Mouse (Mus musculus): ENCODE results near the gene Rabac1. TPM values are rescaled to one million over a fixed set of nuclear protein-coding genes. Genes with fewer than 3 reads are reported as not detected.

Rabac1 gene
- polyA plus RNA-seq, 1 experiment from 2014 or later: 263 TPM

Small RNA genes within 50 kb of the gene (microRNA-seq; reads per million reads assigned to microRNA genes)
- gene Mir7046 (not detected), gene Mir7047 (not detected)

Other genes starting within 250 kb of the Rabac1 start
- gene Gm4763, start 245.8 kb downstream of the Rabac1 start, polyA plus RNA-seq (2014; fragmentation: Nextera tagmentation; extraction: Ambion mirVana): not detected in 2 replicates
- not detected in 2 replicates for gene Cd177, start 212.4 kb downstream of the Rabac1 start, polyA plus RNA-seq (2014; fragmentation: Nextera tagmentation; extraction: Ambion mirVana)
- not detected in 2 replicates for gene Ceacam10, start 195.5 kb downstream of the Rabac1 start, polyA plus RNA-seq (2014; fragmentation: Nextera tagmentation; extraction: Ambion mirVana)
- gene Gm9844, start 110.5 kb downstream of the Rabac1 start, polyA plus RNA-seq (2014; fragmentation: Nextera tagmentation; extraction: Ambion mirVana): 13.5 and 14.2 TPM in 2 replicates
- not detected in 2 replicates for gene Lypd4, start 102.8 kb downstream of the Rabac1 start, polyA plus RNA-seq (2014; fragmentation: Nextera tagmentation; extraction: Ambion mirVana)
- gene Dmrtc2, start 102.7 kb downstream of the Rabac1 start, polyA plus RNA-seq (2014; fragmentation: Nextera tagmentation; extraction: Ambion mirVana): not detected in 2 replicates
- 1,418 and 1,656 TPM in 2 replicates for gene Rps19, start 88.4 kb downstream of the Rabac1 start, polyA plus RNA-seq (2014; fragmentation: Nextera tagmentation; extraction: Ambion mirVana)
- not detected in 2 replicates for gene Cd79a, start 75.4 kb downstream of the Rabac1 start, polyA plus RNA-seq (2014; fragmentation: Nextera tagmentation; extraction: Ambion mirVana)
- 58.4 and 63.3 TPM in 2 replicates for gene Arhgef1, start 69.8 kb downstream of the Rabac1 start, polyA plus RNA-seq (2014; fragmentation: Nextera tagmentation; extraction: Ambion mirVana)
- not detected in 2 replicates for gene Gm4881, start 28.3 kb downstream of the Rabac1 start, polyA plus RNA-seq (2014; fragmentation: Nextera tagmentation; extraction: Ambion mirVana)
- 0.67 and 0.76 TPM in 2 replicates for gene Atp1a3, start 33.2 kb upstream of the Rabac1 start, polyA plus RNA-seq (2014; fragmentation: Nextera tagmentation; extraction: Ambion mirVana)
- 5.7 and 8.3 TPM in 2 replicates for gene Grik5, start 99.6 kb upstream of the Rabac1 start, polyA plus RNA-seq (2014; fragmentation: Nextera tagmentation; extraction: Ambion mirVana)
- gene Zfp574, start 99.8 kb upstream of the Rabac1 start, polyA plus RNA-seq (2014; fragmentation: Nextera tagmentation; extraction: Ambion mirVana): 14.5 and 14.8 TPM in 2 replicates
- gene Pou2f2, start 207.0 kb upstream of the Rabac1 start, polyA plus RNA-seq (2014; fragmentation: Nextera tagmentation; extraction: Ambion mirVana): 0.50 and 0.71 TPM in 2 replicates
- 4.8 and 5.7 TPM in 2 replicates for gene Dedd2, start 247.9 kb upstream of the Rabac1 start, polyA plus RNA-seq (2014; fragmentation: Nextera tagmentation; extraction: Ambion mirVana)
- gene Zfp526, start 248.7 kb upstream of the Rabac1 start, polyA plus RNA-seq (2014; fragmentation: Nextera tagmentation; extraction: Ambion mirVana): 2.3 and 2.4 TPM in 2 replicates